Mouse (Mus musculus) granulocyte monocyte progenitor cell, adult 5-6 weeks (primary cell): ENCODE data around the gene Doc2g. TPM values are rescaled to one million over a fixed set of nuclear protein-coding genes. Genes with fewer than 3 reads are reported as not detected.
"Not testable (repeated sequence)": the region's sequence is repeated elsewhere in the genome, so short reads cannot be mapped to it uniquely, and the experiment has no call there.

Experiments
- ATAC-seq: replicated peaks from 2 replicates; pipeline ENCODE4 v1.8.0; 2016; ENCODE audit warnings: mild to moderate bottlenecking, moderate TSS enrichment, inconsistent platforms; ENCODE audit not compliant: poor library complexity, severe bottlenecking
- total RNA-seq, 2 experiments: library from RNA; stranded (forward) in 1 of 2; stranded (reverse) in 1 of 2; fragments of 200-712, 200-1000 nt in 1 of 2; fragments of >200 nt in 1 of 2; fragmentation: Nextera tagmentation in 1 of 2; gene quantifications; 2 replicates each; pipeline ENCODE4 v1.2.3; 2014 to 2017

The Doc2g gene
- 3.0 and 7.0 TPM in 2 replicates for total RNA-seq (2014; fragmentation: Nextera tagmentation)
- total RNA-seq (2017), result 0.46 and 2.9 TPM in 2 replicates

DNA sequence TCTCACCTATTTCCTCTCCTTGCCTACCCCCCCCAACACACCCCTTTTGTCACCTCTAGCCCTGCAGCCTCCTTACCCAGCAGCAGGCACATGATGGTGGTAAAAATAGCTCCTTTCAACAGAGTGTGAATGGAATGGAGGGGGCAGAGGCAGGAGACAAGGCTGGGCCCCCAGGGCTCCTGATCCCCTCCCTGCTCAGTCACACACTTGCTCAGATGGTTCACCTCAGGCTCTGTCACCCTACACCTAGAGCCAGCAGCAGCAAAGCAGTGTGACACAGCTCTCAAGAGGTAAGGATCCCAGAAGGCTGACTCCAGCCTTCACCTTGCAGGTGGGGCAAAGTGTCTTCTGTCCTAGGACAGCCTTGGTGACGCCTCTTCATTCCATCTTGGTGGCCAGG, at the start of gene Doc2g:
TSS of gene Doc2g (plus strand) at position 202 of the 400 bp plus-strand sequence.
- ATAC-seq, result no peak

DNA sequence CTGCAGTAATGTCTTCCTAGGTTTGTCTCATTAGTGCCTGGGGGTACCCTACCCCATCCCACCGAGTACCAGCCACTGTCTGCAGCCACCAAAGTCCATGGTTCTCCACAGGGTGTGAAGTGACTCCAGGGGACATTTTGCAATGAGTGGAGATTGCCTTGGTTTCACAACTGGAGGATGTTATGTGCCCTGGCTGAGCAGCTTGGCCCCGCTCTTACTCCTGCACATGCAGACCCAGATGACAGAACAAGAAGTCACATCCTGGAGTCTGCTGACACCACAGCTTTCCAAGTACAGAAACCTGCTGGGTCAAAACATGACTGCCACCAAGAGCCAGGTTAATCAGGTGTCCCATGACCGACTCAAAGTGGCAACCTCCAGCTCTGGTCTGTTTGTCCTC, 48.1 kb upstream of the Doc2g start:
- peak; percentile 74 for ATAC-seq

DNA sequence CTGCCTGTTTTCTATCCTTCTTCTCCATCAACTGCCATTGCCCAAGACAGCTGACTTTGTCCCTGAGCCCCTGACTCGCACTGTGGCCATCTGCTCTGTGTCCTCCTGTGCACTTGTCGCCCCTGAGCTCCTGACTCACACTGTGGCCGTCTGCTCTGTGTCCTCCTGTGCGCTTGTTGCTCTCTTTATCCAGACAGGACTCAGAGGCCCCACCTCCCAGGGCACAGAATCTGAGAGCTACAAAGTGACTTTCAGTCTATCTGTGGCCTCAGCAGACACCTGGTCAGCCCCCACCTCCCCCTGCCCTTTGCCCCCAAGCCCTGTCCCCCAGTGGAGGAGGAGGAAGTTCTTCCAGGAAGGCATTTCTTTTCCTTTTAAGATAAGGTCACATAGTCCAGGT, 47.3 kb upstream of the Doc2g start:
- no peak for ATAC-seq

DNA sequence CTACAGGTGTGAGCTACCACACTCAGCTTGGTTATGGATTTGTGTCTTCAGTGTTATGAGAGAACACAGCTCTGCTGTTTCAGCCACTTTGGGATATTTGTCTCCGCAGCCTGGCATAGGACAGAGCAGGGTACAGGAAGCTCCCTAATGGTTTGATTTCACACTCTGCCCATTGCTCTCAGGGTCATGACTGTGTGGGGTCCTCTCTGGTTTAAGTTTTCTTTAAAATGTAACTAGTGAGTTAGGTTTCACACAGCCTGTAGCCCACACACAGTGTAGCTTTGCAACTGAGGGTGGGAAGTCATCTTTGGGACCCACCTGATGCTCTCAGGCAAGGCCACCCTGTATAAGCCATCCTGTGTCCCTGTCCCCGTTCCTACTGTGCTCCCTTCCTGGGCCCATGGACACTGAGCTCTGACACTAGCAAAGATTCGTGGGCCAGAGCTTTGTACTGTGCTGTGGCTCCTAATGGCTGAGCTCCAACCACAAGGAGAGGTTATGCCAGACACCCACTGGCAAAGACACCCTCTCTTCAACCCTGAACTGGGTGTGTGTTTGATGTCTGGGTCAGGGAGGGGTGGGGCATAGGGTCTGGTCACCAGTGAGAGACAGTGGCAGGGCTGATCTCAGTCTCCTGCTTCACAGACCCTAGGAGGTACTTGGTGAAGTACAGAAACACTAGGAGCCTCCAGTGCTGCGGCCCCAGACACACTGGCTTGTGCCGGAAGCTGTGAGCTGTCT, 45.6 kb upstream of the Doc2g start:
- not testable (repeated sequence) for ATAC-seq

DNA sequence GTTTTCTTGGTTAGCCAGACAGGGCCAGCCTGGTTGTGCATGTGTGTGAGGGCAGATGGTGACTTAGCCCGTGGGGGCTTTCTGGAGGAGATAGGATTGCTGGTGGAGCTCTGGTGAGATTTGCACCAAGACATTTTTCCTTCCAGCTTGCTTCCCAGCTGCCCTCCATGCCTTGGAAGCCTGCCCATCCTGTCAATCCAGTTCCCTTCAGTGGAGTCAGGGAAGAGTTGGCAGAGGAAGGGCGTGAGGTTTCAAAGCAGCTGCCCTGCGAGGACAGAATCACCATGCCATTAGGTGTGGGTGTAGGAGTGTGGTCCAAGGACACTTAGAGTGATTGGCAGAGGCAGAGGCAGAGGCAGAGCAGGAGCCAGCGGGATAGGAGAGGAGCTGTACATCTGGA, 44.6 kb upstream of the Doc2g start, which contains the start of gene Aldh3b3:
TSS of gene Aldh3b3 (plus strand) at position 176 of the 400 bp plus-strand sequence.
- ATAC-seq, result no peak

DNA sequence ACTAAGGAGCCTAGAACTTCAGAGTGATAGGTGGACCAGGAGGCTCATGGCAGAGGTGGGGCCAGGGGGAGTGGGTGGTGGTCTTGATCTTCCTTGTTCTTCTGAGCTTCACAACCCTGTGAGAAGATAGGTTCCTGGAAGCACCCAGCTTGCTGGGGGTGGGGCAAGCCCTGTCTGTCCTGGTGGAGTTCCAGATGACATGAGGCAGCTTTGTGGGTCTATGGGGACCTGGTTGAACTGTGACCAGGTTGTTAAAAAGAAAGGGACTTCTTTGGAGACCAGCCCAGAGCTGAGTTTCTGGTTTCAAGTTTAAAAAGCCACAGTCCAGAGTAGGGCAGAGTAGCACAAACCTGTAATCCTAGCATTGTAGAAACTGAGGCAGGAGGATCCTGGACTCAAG, 44.1 kb upstream of the Doc2g start:
- ATAC-seq, result no peak

DNA sequence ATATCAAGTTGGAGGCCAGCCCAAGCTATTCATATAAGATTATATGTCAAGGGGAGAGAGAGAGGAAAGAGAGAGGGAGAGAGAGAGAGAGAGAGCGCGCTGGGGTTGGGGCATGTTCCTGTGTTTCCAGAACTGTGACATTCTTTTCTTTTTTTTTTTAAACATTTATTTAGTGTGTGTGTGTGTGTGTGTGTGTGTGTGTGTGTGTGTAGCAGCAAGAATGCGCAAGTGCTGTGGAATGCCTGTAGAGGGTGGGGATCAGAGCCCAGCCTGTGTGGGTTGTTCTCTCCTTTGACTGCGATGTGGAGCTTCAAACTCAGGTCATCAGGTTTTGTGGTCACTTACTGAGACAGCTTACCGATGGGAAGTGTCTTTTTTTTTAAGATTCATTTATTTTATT, 42.9 kb upstream of the Doc2g start:
- no peak for ATAC-seq

DNA sequence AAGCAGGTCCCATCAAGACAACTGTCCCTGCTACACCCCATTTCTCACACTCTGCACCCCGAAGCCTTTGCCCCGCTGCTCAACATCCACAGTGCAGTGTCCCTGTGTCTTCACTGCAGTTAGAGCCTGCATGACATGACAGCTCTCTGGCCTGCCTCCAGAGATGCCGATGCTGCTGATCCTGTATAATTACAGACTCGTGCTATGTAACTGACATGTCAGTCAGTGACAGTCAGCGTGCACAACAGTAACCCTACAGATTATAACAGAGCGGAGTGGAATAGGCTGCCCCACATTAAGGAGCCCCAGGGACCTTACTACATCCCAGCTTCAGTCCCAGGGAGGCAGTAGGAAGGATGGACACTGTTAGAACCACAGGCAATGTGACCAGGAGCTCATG, 41.3 kb upstream of the Doc2g start:
- ATAC-seq, result not testable (repeated sequence)

DNA sequence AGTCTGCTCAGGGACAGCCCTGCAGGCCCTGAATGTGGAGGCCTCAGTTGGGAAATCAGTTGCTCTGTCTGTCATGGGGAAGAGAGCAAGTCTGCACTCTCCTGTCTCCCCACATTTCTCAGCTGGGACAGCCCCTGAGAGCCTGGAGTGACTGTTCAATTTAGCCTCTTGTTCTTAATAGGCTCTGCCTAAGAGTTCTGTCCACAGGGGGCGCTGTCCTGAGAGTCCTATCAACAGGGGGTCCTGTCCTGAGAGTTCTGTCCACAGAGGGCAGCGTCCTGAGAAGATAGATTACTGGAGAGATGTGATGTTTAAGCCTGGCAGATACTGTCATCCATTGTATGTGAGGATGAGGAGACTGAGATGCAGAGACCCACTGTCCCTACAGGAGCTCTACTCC, 40.6 kb upstream of the Doc2g start:
- ATAC-seq, result peak; percentile 34; the same call in 1 of the 2 replicates

DNA sequence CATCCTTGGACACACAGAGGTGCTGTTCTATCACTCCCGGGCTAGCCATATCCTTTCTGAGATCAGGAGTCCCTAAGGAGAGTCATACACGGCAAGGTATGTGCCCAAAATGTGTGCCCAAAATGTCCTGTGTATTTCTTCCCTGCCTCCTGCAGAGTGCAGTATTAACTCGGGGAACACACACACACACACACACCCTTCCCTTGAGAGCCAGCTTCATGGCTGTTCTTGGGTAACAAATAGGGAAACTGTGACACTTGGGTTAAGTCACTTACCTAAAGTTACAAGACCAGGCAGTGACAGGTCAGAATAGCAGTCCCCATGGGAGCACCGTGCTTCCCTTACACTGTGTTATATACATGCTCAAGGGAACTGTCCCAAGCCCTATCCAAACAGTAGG, 39.1 kb upstream of the Doc2g start:
- no peak for ATAC-seq

DNA sequence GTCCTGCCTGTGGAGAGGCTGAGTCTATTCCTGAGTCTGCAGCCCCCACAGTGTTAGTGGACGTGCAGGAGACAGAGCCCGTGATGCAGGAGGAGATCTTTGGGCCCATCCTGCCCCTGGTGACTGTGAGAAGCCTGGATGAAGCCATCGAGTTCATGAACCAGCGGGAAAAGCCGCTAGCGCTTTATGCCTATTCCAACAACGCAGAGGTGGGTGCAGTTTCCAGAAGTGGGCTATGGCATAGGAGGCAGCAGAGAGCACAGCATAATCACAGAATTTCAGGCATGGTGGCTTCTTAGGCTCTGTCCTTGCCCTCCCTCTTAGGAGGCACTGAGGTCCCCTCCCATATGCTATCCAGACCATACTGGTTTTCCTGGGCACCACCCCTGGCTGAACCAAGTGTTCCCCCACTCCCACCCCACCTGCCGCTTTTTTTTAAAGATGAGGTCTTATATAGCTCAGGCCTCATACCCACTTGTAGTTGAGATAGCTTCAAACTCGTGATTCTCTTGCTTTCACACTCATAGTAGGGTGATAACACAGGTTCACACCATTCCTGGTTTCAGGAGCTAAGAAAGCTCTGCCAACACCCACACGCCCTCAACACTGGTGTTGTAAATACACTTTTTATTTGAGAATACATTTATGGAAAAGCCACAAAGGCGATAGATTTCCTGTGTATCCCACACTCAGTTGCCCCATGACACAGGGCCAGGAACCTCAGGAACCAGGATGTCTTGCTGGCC, 36.6 kb upstream of the Doc2g start:
- ATAC-seq, result no peak

DNA sequence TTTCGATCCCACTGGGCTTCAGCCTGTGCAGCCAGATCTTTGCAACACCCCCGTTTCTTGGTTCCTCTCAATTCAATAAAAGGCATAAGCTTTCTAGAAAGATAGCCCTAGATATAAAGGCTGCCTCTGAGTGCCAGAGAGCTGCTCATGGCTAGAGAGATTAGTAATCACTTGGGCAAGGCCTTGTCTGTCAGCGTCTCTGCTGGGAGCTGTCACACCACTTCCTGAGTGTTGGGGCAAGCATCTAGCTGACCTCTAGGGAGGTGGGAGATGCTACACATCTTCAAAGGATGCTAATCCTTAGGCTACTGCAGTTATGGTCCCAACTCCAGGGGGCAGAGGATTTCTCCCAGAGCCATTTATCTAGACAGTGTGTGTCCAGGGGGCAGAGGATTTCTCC, 35.9 kb upstream of the Doc2g start:
- no peak for ATAC-seq

DNA sequence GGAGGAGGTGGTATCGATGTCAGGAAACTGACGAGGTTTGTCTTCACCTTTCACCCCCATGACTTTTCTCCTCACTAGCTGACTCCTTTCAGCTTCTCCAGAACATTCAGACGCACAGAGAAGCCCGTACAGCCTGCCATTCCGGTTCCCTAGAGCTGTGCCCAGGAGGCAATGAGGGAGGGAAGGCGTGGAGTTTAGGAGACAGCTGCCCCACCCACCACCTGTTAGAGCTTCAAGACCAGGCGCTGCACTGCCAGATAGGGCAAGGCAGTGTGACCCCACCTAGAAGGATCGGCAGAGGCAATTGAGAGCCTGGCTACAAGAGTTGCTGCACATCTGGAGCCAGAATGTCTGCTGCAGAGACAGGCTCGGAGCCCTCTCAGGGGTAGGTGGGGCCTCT, 30.9 kb upstream of the Doc2g start, which contains the start of gene Aldh3b2:
TSS of gene Aldh3b2 (plus strand) at position 100 of the 400 bp plus-strand sequence.
- ATAC-seq, result no peak

DNA sequence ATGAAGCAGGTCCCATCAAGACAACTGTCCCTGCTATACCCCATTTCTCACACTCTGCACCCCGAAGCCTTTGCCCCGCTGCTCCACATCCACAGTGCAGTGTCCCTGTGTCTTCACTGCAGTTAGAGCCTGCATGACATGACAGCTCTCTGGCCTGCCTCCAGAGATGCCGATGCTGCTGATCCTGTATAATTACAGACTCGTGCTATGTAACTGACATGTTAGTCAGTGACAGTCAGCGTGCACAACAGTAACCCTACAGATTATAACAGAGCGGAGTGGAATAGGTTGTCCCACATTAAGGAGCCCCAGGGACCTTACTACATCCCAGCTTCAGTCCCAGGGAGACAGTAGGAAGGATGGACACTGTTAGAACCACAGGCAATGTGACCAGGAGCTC, 28.5 kb upstream of the Doc2g start:
- not testable (repeated sequence) for ATAC-seq

DNA sequence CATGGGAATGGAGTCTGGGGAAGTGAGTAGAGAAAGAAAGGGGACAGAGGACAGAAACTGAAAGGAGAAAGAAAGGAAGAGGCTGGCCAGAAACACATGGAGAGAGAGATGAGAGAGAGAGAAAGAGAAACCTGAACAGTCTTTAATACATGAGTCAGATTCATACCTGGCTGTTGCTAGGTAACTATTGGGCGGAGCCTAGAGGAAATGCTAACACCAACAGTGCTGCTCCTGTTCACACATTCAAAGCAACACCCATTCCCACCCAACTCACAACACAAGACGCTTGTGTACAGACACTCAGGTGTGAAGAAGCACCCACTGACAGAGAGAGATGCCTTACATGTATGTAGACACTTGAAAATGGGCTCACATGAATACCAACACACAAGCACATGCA, 27.2 kb upstream of the Doc2g start:
- ATAC-seq, result no peak

DNA sequence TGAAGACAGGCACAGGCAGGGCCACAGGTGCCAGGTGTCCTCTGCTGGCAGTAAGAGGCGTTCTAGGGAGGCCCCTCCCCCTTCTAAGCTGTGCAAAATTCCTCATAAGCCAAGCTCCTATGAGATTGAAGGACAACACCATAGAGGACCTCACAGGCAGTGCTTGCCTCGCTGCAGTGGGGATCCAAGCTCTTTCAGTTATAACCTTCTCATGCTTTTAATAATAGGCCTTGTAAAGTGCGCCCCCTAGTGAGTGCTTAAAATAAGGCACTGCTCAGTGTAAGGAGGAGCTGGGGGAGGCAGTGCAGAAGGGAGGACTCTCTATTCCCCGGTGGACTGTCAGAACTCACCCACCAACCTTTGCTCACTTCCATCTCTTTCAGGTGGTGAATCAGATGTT, 22.8 kb upstream of the Doc2g start:
- ATAC-seq, result peak; percentile 59

DNA sequence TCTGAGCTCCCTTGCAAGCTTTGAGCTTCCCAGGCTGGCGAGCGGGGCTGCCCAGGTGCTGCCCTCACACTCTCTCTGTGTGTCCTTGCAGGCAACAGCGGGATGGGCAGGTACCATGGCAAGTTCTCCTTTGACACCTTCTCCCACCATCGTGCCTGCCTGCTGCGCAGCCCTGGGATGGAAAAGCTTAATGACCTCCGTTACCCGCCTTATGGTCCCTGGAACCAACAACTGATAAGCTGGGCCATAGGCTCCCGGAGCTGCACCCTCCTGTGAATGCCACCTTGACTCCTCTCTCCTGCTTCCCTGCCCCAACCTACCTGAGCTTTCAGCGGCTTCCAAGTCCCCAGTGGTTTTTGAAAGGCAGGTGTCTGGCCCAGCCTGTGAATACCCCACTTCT, 22.2 kb upstream of the Doc2g start:
- no peak for ATAC-seq

DNA sequence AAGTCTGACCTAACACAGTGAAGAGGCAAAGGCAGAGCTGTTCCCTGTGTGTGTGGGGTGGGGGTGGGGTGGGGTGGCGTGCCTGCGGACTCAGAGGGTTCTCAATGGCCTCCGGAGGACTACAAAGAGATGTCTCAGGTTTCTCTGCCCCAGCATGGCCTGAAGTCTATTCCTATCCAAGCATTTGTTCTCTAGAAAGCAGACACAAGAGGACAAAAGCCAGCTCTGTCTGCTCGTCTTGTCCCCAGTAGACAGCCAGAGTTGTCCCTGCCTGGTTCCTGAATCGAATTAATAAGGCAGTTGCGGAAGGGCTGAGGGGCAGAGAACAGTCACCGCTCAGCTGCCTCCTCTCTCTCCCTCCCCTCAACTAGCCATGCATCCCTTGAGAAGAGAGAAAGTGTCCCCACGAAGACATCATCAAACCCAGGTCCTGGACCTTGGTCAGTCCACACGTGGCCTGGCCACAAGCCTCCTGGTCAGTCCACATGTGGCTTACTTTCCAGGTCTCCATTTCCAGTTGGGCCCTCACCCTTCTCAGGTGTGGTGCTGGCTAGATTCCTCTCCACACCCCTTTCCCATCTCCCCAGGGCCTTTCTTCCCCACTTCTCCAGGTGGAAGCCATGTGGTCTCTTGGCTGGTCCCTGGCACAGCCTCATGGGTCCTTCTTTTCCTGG, 19.4 kb upstream of the Doc2g start:
- no peak for ATAC-seq

DNA sequence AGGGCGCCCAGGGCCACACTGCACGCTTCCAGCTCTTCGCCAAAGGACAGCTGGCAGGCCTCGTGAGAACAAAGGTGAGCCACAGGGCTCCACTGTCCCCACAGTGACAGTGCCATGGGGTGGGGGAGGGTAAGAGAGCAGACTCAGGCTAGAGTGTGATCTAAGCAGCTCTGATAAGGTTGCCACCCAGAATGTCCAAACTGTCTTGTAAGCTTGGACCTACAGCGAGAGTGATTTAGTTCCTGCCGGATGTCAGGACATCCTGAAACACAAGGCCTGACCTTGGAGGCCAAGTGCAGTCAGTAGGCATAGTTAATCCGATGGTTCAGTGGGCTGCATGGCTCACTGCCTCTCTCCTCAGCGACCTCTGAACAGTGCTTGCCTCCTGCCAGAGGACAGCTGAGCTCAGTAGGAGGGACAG, 17.8 kb upstream of the Doc2g start:
- no peak for ATAC-seq

DNA sequence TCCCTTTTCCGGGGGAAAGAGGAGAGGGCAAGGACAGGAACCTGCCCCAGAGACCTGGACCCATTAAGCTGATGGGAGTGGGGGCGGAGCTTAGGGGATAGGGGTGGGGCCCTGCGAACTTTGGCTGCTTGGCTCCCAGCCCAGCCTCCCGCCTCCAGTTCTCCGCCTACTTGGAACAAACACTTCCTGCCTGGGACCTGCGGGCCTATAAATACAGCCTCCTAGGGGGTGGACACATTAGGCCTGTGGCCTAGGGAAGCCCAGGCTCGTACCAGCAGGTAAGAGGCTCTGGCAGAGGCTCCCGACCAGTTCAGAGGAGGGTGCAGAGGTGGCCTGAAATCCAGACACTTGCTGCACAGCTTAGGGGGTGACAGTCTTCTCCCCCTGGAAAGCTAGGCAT, 16.8 kb upstream of the Doc2g start, which contains the start of gene Acy3:
TSS of gene Acy3 (plus strand) at position 237 of the 400 bp plus-strand sequence.
- ATAC-seq, result peak; percentile 42

DNA sequence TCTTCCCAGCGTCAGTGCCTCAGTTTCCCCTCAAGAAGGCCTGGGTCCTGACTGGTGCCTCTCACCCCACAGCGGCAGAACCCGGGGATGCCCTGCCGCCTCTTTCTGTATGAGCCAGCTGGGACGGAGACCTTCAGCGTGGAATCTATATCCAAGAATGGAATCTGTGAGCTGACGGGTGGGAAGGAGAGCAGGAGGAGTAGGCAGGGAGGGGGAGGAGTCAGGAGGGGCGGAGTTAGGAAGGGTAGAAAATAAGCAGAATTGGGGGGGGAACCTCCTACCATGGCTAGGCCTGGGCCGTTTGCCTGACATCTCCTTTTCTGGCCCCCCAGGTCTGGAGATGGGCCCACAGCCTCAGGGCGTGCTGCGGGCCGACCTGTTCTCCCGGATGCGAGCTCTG, 15.0 kb upstream of the Doc2g start:
- ATAC-seq, result no peak
